ENCODE assay signal across 9 mouse cellular contexts in the genomic region with DNA sequence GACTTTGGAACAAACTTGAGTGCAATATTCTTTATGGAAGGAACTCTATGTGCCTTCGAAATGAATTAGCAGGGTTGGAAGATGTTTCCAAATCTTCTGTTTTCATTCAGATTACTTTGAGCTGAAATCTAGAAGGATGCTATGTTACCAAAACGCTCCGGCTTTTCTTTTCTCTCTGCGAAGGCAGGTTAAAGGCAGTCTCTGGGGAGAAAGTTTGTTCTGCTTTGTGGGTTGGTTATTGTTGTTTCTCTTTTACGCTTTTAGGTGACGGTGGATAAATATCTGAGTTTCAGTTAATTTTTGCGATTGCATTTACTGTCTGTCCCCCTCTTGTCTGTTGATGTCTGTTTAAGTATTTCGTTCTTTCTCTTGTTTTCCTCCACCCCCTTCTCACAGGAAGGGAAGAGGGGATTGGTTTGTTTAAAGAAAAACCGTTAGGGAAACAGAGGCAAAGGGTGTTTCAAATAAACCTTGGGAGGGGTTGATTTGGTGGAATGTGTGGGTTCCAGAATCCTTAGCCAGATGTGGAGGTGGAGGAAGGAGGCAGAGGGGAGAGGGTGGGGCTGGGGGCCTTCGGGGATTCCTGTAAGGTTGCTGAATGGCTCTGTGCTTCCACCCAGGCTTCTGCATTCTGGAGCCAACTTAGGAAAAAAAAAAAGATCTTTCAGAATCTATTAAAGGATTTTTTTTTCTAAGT. TPM values are rescaled to one million over a fixed set of nuclear protein-coding genes. Genes with fewer than 3 reads are reported as not detected.
DNase-seq lines count a peak whose midpoint lies in the region; ATAC-seq and TF ChIP-seq lines count a peak whose summit lies in the region.
"Had no signal": no experiment of that assay in that cellular context is flagged by ENCODE, and none has a peak within 500 bp of the region (broad histone marks: within the 10 kb centered on the region; RNA-seq: fewer than 3 reads in every experiment).

No protein-coding gene starts in this region.

- no peak overlapping the region for H3K4me3 ChIP-seq in forebrain, postnatal 0 days (ENCODE audit: low read depth, low read length)
- H3K4me3 ChIP-seq in forebrain, embryonic 14.5 days (ENCODE audit: low read depth, low read length), result no peak overlapping the region
- peak overlapping the region; percentile 48 for H3K4me3 ChIP-seq in lung, embryonic 16.5 days (ENCODE audit: low read length)
- peak overlapping the region; percentile 14 for H3K4me3 ChIP-seq in hindbrain, embryonic 12.5 days
- H3K4me3 ChIP-seq in neural tube, embryonic 14.5 days (ENCODE audit: low read depth, low read length), result peak overlapping the region; percentile 10; the same call in 1 of the 2 replicates

- H3K4me1 ChIP-seq in forebrain, postnatal 0 days (ENCODE audit: insufficient read depth), result peaks cover 11% of the 10 kb centered on the region; the same call in 1 of the 2 replicates
- peaks cover 5% of the 10 kb centered on the region; the same call in 1 of the 2 replicates for H3K4me1 ChIP-seq in forebrain, embryonic 14.5 days (ENCODE audit: control insufficient read depth, insufficient read depth, low read length)
- peaks cover 60% of the 10 kb centered on the region for H3K4me1 ChIP-seq in lung, embryonic 16.5 days (replicated peaks; ENCODE audit: control insufficient read depth, insufficient read depth, low read length)
- H3K4me1 ChIP-seq in hindbrain, embryonic 12.5 days, result peaks cover 10% of the 10 kb centered on the region
- H3K4me1 ChIP-seq in neural tube, embryonic 14.5 days (ENCODE audit: control insufficient read depth, insufficient read depth, low read length), result 0 out of 2 replicates have a peak, but pooled peaks cover 4% of the 10 kb centered on the region

- no peaks in the 10 kb centered on the region for H3K36me3 ChIP-seq in forebrain, postnatal 0 days (ENCODE audit: insufficient read depth)
- H3K36me3 ChIP-seq in forebrain, embryonic 14.5 days (ENCODE audit: control insufficient read depth, insufficient read depth, low read length), result no peaks in the 10 kb centered on the region
- H3K36me3 ChIP-seq in lung, embryonic 16.5 days (ENCODE audit: control insufficient read depth, insufficient read depth, low read length), result peaks cover 6% of the 10 kb centered on the region
- H3K36me3 ChIP-seq in hindbrain, embryonic 12.5 days, result no peaks in the 10 kb centered on the region
- no peaks in the 10 kb centered on the region for H3K36me3 ChIP-seq in neural tube, embryonic 14.5 days (ENCODE audit: control insufficient read depth, insufficient read depth, low read length)

- H3K27me3 ChIP-seq in forebrain, postnatal 0 days (ENCODE audit: insufficient read depth, low read length), result no peaks in the 10 kb centered on the region
- H3K27me3 ChIP-seq in forebrain, embryonic 14.5 days (replicated peaks; ENCODE audit: control insufficient read depth, insufficient read depth, low read length), result no peaks in the 10 kb centered on the region
- H3K27me3 ChIP-seq in lung, embryonic 16.5 days (ENCODE audit: control insufficient read depth, insufficient read depth, low read depth, low read length), result no peaks in the 10 kb centered on the region
- no peaks in the 10 kb centered on the region for H3K27me3 ChIP-seq in hindbrain, embryonic 12.5 days
- H3K27me3 ChIP-seq in neural tube, embryonic 14.5 days (ENCODE audit: control insufficient read depth, insufficient read depth, low read length), result no peaks in the 10 kb centered on the region

- H3K9ac ChIP-seq in forebrain, postnatal 0 days, result no peak overlapping the region
- no peak overlapping the region for H3K9ac ChIP-seq in forebrain, embryonic 14.5 days (ENCODE audit: low read length)
- peak overlapping the region; percentile 70 for H3K9ac ChIP-seq in lung, embryonic 16.5 days (ENCODE audit: low read length)
- H3K9ac ChIP-seq in hindbrain, embryonic 12.5 days, result no peak overlapping the region
- no peak overlapping the region for H3K9ac ChIP-seq in neural tube, embryonic 14.5 days (replicated peaks; ENCODE audit: low read depth, low read length)

- ATAC-seq in forebrain, postnatal 0 days, result no peak
- no peak for ATAC-seq in forebrain, embryonic 14.5 days
- ATAC-seq in lung, embryonic 16.5 days (ENCODE audit: low read depth), result no peak
- ATAC-seq in hindbrain, embryonic 12.5 days (ENCODE audit: low FRiP score), result no peak
- no peak for ATAC-seq in neural tube, embryonic 14.5 days (ENCODE audit: low read depth)

- H3K9me3 ChIP-seq in forebrain, postnatal 0 days (ENCODE audit: low read length), result no peaks in the 10 kb centered on the region
- H3K9me3 ChIP-seq in forebrain, embryonic 14.5 days (replicated peaks; ENCODE audit: control insufficient read depth, low read length), result no peaks in the 10 kb centered on the region
- H3K9me3 ChIP-seq in lung, embryonic 16.5 days (ENCODE audit: control insufficient read depth, low read length), result no peaks in the 10 kb centered on the region
- no peaks in the 10 kb centered on the region for H3K9me3 ChIP-seq in hindbrain, embryonic 12.5 days (replicated peaks)
- no peaks in the 10 kb centered on the region for H3K9me3 ChIP-seq in neural tube, embryonic 14.5 days (ENCODE audit: control insufficient read depth, low read length)

- H3K4me2 ChIP-seq in forebrain, postnatal 0 days (ENCODE audit: low read depth), result 0 out of 2 replicates have a peak overlapping the region, but pooled peaks have one; percentile 1
- H3K4me2 ChIP-seq in forebrain, embryonic 14.5 days (ENCODE audit: low read length), result no peak overlapping the region
- peak overlapping the region; percentile 52 for H3K4me2 ChIP-seq in lung, embryonic 16.5 days (ENCODE audit: low read depth, low read length)
- peak overlapping the region; percentile 19; the same call in 1 of the 2 replicates for H3K4me2 ChIP-seq in hindbrain, embryonic 12.5 days (replicated peaks)
- H3K4me2 ChIP-seq in neural tube, embryonic 14.5 days (ENCODE audit: low read depth, low read length), result no peak overlapping the region

- DNase-seq in forebrain, postnatal 0 days, result no peak
- DNase-seq in forebrain, embryonic 14.5 days (ENCODE audit: low spot score), result no peak
- no peak for DNase-seq in lung, adult 18-20 months
- DNase-seq in c-Kit-positive CD71-positive TER-119-positive erythroid progenitor cells, embryonic 14.5 days (ENCODE audit: low spot score), result no peak
- DNase-seq in cerebellum, adult 11-12 months, result no peak

- no peak overlapping the region for H3K27ac ChIP-seq in forebrain, postnatal 0 days (ENCODE audit: low read depth, low read length)
- H3K27ac ChIP-seq in forebrain, embryonic 14.5 days (ENCODE audit: low read depth, low read length), result no peak overlapping the region
- H3K27ac ChIP-seq in lung, embryonic 16.5 days (ENCODE audit: low read length), result peak overlapping the region; percentile 87
- H3K27ac ChIP-seq in hindbrain, embryonic 12.5 days, result peak overlapping the region; percentile 64; the same call in 1 of the 2 replicates
- peak overlapping the region; percentile 25; the same call in 1 of the 2 replicates for H3K27ac ChIP-seq in neural tube, embryonic 14.5 days (ENCODE audit: low read depth, low read length)

- no peak for TF ChIP-seq CTCF in forebrain, postnatal 0 days (IDR thresholded peaks at IDR 0.05; ENCODE audit: low read depth)

- WGBS in forebrain, postnatal 0 days, result 64% methylated on average over 10 of the region's 10 CpGs
- 74% methylated on average over 10 of the region's 10 CpGs for WGBS in forebrain, embryonic 14.5 days
- WGBS in lung, embryonic 16.5 days, result 23% methylated on average over 10 of the region's 10 CpGs
- WGBS in hindbrain, embryonic 12.5 days, result 64% methylated on average over 10 of the region's 10 CpGs
- 62% methylated on average over 10 of the region's 10 CpGs for WGBS in neural tube, embryonic 14.5 days

RNA-seq across cellular contexts. Expression of a gene that starts 1.1 kb away (rescaled TPM):
- 11.4 and 37.0 TPM in 2 replicates for total RNA-seq in forebrain, postnatal 0 days (2014; rRNA removed)
- 3.8 and 4.3 TPM in 2 replicates for polyA plus RNA-seq in forebrain, postnatal 0 days (2015; fragmentation: Nextera tagmentation; extraction: Ambion mirVana)
- polyA plus RNA-seq in forebrain, embryonic 14.5 days (2014; fragmentation: Nextera tagmentation; extraction: Ambion mirVana), result 3.4 and 3.5 TPM in 2 replicates
- polyA plus RNA-seq in lung, embryonic 16.5 days (2015; fragmentation: Nextera tagmentation; extraction: Ambion mirVana), result 114 TPM in 2 replicates
- polyA plus RNA-seq in hindbrain, embryonic 12.5 days (2016; fragmentation: Nextera tagmentation; extraction: Ambion mirVana), result 19.4 and 22.2 TPM in 2 replicates
- 2.0 and 4.7 TPM in 2 replicates for polyA plus RNA-seq in neural tube, embryonic 14.5 days (2014; fragmentation: Nextera tagmentation; extraction: Ambion mirVana)

RNA-seq across cellular contexts. Expression of a gene that starts 53.3 kb away (rescaled TPM):
- not detected in 2 replicates for total RNA-seq in forebrain, postnatal 0 days (2014; rRNA removed)
- polyA plus RNA-seq in forebrain, postnatal 0 days (2015; fragmentation: Nextera tagmentation; extraction: Ambion mirVana), result not detected in 2 replicates
- not detected in 2 replicates for polyA plus RNA-seq in forebrain, embryonic 14.5 days (2014; fragmentation: Nextera tagmentation; extraction: Ambion mirVana)
- polyA plus RNA-seq in lung, embryonic 16.5 days (2015; fragmentation: Nextera tagmentation; extraction: Ambion mirVana), result 0.15 and 0.49 TPM in 2 replicates
- 0.18 and 0.22 TPM in 2 replicates for polyA plus RNA-seq in hindbrain, embryonic 12.5 days (2016; fragmentation: Nextera tagmentation; extraction: Ambion mirVana)
- 0.58 TPM in 1 of 2 replicates, not detected in the other for polyA plus RNA-seq in neural tube, embryonic 14.5 days (2014; fragmentation: Nextera tagmentation; extraction: Ambion mirVana)
- total RNA-seq: adrenal gland, postnatal 36 days had no signal

Comparison
In these comparisons a context has a peak if more than half of its experiments do, and no peak if none do; other contexts are left out.
1. H3K4me2 ChIP-seq: peak in forebrain, postnatal 0 days (single experiment), lung, embryonic 16.5 days (single experiment) and hindbrain, embryonic 12.5 days (single experiment); none in forebrain, embryonic 14.5 days (single experiment) and neural tube, embryonic 14.5 days (single experiment).
2. H3K27ac ChIP-seq: peak in lung, embryonic 16.5 days (single experiment), hindbrain, embryonic 12.5 days (single experiment) and neural tube, embryonic 14.5 days (single experiment); none in forebrain, postnatal 0 days (single experiment) and forebrain, embryonic 14.5 days (single experiment).
3. H3K4me3 ChIP-seq: peak in lung, embryonic 16.5 days (single experiment), hindbrain, embryonic 12.5 days (single experiment) and neural tube, embryonic 14.5 days (single experiment); none in forebrain, postnatal 0 days (single experiment) and forebrain, embryonic 14.5 days (single experiment).